Mouse (Mus musculus): ENCODE measurements around the gene Irf8. TPM values are rescaled to one million over a fixed set of nuclear protein-coding genes. Genes with fewer than 3 reads are reported as not detected.
A peak's percentile ranks its signal among the peaks of the same experiment; 100 is the strongest.

Irf8 gene
- polyA plus RNA-seq, 1 experiment from 2014 or later, result 31.8 TPM

DNA sequence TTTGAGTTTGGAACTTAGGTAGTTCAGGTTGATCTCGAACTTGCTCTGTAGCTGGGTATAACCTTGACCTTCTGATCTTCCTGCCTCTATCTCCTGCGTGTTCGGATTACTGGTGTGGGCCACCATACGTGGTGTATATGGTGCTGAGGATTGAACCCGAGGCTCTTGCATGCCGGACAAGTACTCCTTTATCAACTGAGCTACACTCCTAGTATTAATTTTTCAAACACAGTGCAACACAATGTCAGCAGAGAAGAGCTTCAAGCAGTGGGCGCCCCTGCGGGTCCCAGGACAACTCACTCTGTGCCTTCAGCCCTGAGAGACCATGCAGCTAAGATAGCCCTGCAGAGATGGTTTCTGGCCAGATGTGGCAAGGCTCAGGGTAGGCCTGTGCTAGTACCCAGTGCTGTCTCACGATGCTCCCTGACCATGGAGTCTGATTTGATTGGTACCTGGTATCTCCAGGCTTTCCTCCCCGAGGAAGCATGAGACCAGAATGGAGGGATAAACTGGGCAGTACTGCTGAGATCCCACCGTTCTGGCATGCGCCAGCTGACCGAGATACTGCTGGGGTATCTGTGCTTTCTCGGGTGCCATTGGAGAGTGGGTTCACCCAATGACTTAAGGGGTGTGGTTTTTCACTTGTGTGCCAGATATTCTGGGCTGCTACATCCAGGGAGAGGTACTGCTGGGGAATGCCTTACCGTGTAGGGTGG is 5.8 kb downstream of the Irf8 start:
- H3K27ac ChIP-seq (ENCODE audit: low read depth), result no peak overlapping the region

DNA sequence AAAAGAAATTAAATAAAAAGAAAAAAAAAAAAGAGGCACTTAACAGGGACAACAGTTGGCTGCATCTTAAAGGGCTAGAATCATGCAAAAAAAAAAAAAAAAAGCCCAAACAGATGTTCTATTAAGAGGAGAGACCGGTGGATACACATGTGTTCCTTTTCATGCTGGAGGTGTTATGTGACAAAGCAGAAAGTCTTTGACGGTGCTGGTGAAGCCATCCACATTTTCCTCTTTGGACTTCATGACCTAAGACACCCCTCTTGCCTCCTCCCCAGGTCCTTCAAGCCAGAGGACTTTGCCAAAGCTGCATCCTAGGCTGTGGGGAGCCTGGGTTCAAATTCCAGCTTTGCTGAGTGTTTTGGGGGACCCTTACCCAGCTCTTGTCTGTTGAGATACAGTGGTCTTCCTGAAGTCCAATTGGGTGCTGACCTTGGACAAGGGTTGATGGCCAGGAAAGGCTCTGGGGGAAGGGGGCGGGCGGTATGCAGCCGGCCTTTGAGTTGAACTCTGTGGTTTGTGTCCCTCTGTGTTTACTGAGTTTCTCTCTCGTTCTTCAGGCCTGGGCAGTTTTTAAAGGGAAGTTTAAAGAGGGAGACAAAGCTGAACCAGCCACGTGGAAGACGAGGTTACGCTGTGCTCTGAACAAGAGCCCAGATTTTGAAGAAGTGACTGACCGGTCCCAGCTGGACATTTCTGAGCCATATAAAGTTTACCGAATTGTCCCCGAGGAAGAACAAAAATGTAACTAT is 7.2 kb downstream of the Irf8 start:
- Histone ChIP-seq H3K27ac (ENCODE audit: low read depth) (peak overlapping the region; percentile 80), H3K4me3 (ENCODE audit: low read depth, low read length) (no peak overlapping the region), H3K4me1 (ENCODE audit: insufficient read depth) (peaks cover 17% of the 10 kb centered on the region), H3K9me3 (ENCODE audit: low read length) (no peaks in the 10 kb centered on the region), H3K9ac (replicated peaks) (no peak overlapping the region), H3K36me3 (replicated peaks; ENCODE audit: insufficient read depth, low read length) (peaks cover 13% of the 10 kb centered on the region), H3K4me2 (ENCODE audit: low read depth, low read length) (no peak overlapping the region), H3K27me3 (ENCODE audit: insufficient read depth, low read length) (no peaks in the 10 kb centered on the region)
- DNase-seq, result no peak
- ATAC-seq, result peak; percentile 38
- TF ChIP-seq EP300 (IDR thresholded peaks at IDR 0.05; ENCODE audit: low read depth) (no peak), CTCF (IDR thresholded peaks at IDR 0.05; ENCODE audit: low read depth) (no peak)
- 27% methylated on average over 12 of the region's 12 CpGs for WGBS (ENCODE audit: insufficient replicate concordance)

More for the DNA sequence above, 5.8 kb downstream of the Irf8 start:
- Histone ChIP-seq H3K4me3 (ENCODE audit: low read depth, low read length) (no peak overlapping the region), H3K9ac (replicated peaks) (no peak overlapping the region), H3K27me3 (ENCODE audit: insufficient read depth, low read length) (no peaks in the 10 kb centered on the region), H3K36me3 (replicated peaks; ENCODE audit: insufficient read depth, low read length) (peaks cover 8% of the 10 kb centered on the region), H3K9me3 (ENCODE audit: low read length) (no peaks in the 10 kb centered on the region), H3K4me1 (ENCODE audit: insufficient read depth) (peaks cover 17% of the 10 kb centered on the region), H3K4me2 (ENCODE audit: low read depth, low read length) (0 out of 2 replicates have a peak overlapping the region, but pooled peaks have one; percentile 9)
- ATAC-seq (no peak), DNase-seq (no peak)
- no peak for TF ChIP-seq EP300 (IDR thresholded peaks at IDR 0.05; ENCODE audit: low read depth)
- TF ChIP-seq CTCF (IDR thresholded peaks at IDR 0.05; ENCODE audit: low read depth), result no peak
- 71% methylated on average over 15 of the region's 15 CpGs for WGBS (ENCODE audit: insufficient replicate concordance)

DNA sequence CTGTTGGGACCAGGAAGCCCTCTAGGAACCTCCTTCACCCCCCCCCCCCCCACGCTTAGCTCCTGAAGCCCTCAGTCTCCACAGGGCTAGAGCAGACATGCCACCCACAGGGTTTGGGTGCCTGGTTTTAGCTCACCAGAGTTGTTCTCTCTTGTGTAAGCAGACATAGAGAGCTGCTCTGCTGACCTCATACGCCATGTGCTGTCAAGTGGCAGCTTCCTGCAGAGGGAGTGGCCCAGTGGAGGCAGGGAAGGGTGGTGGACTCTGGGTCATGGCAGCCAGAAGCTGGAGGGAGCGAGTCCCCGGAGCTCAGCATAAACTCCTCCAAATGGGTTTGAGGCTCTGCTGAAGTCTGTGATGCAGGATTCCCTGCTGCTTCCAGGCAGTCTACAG is 7.7 kb downstream of the Irf8 start:
- no peak for TF ChIP-seq CTCF (IDR thresholded peaks at IDR 0.05; ENCODE audit: low read depth)
- no peak for TF ChIP-seq EP300 (IDR thresholded peaks at IDR 0.05; ENCODE audit: low read depth)
- H3K27ac ChIP-seq (ENCODE audit: low read depth), result peak overlapping the region; percentile 80
- H3K9me3 ChIP-seq (ENCODE audit: low read length), result no peaks in the 10 kb centered on the region
- DNase-seq (peak; percentile 42), ATAC-seq (peak; percentile 73)
- no peak overlapping the region for H3K4me3 ChIP-seq (ENCODE audit: low read depth, low read length)
- H3K4me1 ChIP-seq (ENCODE audit: insufficient read depth), result peaks cover 17% of the 10 kb centered on the region
- 46% methylated on average over 4 of the region's 4 CpGs for WGBS (ENCODE audit: insufficient replicate concordance)
- no peak overlapping the region for H3K9ac ChIP-seq (replicated peaks)
- H3K27me3 ChIP-seq (ENCODE audit: insufficient read depth, low read length), result no peaks in the 10 kb centered on the region
- H3K36me3 ChIP-seq (replicated peaks; ENCODE audit: insufficient read depth, low read length), result peaks cover 13% of the 10 kb centered on the region
- H3K4me2 ChIP-seq (ENCODE audit: low read depth, low read length), result no peak overlapping the region

DNA sequence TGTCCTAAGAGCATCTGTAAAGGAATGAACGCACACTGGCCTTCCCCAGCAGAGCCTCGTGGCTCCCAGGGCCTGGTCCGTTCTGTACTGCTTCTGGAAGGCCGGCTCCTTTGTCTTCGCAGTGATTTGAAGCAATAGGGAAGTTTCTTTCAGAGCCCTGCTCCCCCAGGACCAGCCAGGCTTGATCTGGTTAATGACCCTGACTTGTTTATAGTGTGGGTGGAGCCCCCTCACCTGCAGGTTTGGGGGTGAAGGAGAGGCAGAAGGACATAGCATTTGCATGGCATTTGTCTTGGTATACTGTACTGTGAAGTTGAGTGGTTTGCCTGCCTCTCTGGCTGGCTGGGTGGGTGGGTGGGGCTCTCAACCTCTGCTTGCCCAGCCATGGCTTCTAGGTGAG is 8.3 kb downstream of the Irf8 start:
- H3K9ac ChIP-seq (replicated peaks), result no peak overlapping the region
- peaks cover 13% of the 10 kb centered on the region for H3K36me3 ChIP-seq (replicated peaks; ENCODE audit: insufficient read depth, low read length)
- 56% methylated on average over 5 of the region's 5 CpGs for WGBS (ENCODE audit: insufficient replicate concordance)
- peak overlapping the region; percentile 80 for H3K27ac ChIP-seq (ENCODE audit: low read depth)
- H3K4me3 ChIP-seq (ENCODE audit: low read depth, low read length), result no peak overlapping the region
- no peaks in the 10 kb centered on the region for H3K9me3 ChIP-seq (ENCODE audit: low read length)
- TF ChIP-seq EP300 (IDR thresholded peaks at IDR 0.05; ENCODE audit: low read depth) (no peak), CTCF (IDR thresholded peaks at IDR 0.05; ENCODE audit: low read depth) (no peak)
- H3K4me2 ChIP-seq (ENCODE audit: low read depth, low read length), result no peak overlapping the region
- DNase-seq (no peak), ATAC-seq (no peak)
- H3K27me3 ChIP-seq (ENCODE audit: insufficient read depth, low read length), result no peaks in the 10 kb centered on the region
- H3K4me1 ChIP-seq (ENCODE audit: insufficient read depth), result peaks cover 15% of the 10 kb centered on the region

DNA sequence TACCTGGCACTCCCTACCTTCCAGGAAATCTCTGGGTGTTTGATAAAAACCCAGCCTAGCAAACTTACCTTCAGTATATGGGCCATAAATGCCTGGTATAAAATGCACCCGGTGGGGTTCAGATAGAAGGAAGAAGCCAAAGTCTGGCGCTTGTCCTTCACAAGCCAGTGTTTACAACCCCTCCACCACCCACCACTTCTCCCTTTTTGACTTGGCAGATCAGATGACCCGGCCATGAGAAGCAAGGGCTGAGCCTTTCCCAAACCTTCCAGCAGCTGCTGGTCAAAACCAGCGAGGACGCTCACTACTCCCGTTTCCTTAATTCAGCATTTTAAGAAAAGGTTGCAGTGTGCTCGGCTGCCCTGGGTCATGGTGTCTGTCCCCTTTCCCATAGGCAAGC is 9.1 kb downstream of the Irf8 start:
- H3K36me3 ChIP-seq (replicated peaks; ENCODE audit: insufficient read depth, low read length), result peaks cover 10% of the 10 kb centered on the region
- DNase-seq (no peak), ATAC-seq (no peak)
- H3K4me3 ChIP-seq (ENCODE audit: low read depth, low read length), result no peak overlapping the region
- TF ChIP-seq EP300 (IDR thresholded peaks at IDR 0.05; ENCODE audit: low read depth) (no peak), CTCF (IDR thresholded peaks at IDR 0.05; ENCODE audit: low read depth) (no peak)
- H3K27me3 ChIP-seq (ENCODE audit: insufficient read depth, low read length), result no peaks in the 10 kb centered on the region
- H3K9me3 ChIP-seq (ENCODE audit: low read length), result no peaks in the 10 kb centered on the region
- peaks cover 15% of the 10 kb centered on the region for H3K4me1 ChIP-seq (ENCODE audit: insufficient read depth)
- WGBS (ENCODE audit: insufficient replicate concordance), result 42% methylated on average over 7 of the region's 7 CpGs
- no peak overlapping the region for H3K9ac ChIP-seq (replicated peaks)
- H3K4me2 ChIP-seq (ENCODE audit: low read depth, low read length), result no peak overlapping the region
- H3K27ac ChIP-seq (ENCODE audit: low read depth), result peak overlapping the region; percentile 79

DNA sequence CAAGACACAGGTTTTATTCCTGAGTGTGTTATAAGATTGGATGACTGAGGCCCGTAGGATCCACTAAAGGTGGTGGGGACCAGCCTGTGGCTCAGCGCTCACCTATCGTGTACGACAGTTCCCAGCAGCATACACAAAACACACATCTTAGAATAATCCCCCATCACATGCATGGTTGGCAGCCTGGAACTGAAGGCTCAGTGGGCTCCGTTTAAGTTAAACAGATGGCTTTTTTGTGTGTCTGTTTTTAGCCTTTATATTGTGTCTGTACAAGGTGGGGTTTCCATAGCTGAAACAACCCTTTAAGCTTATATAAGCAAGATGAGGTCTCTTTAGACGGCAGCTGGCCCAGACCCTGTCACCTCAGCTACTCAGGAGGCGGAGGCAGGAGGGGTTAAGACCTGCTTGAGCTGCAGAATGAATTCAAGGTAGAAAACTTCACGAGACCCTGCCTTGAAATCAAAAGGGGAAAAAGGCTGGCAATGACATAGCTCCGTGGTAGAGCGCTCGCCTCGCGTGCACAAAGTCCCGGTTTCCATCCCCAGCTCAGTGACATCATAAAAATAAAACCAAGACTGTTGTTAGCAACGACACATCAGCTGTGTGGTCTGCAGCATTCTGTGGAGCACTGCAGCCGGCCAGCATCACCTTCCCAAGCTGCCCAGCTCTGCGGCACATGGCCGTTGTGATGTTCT is 10.0 kb downstream of the Irf8 start:
- no peaks in the 10 kb centered on the region for H3K27me3 ChIP-seq (ENCODE audit: insufficient read depth, low read length)
- H3K36me3 ChIP-seq (replicated peaks; ENCODE audit: insufficient read depth, low read length), result peaks cover 9% of the 10 kb centered on the region
- H3K4me3 ChIP-seq (ENCODE audit: low read depth, low read length), result no peak overlapping the region
- H3K4me2 ChIP-seq (ENCODE audit: low read depth, low read length), result no peak overlapping the region
- no peaks in the 10 kb centered on the region for H3K9me3 ChIP-seq (ENCODE audit: low read length)
- 77% methylated on average over 18 of the region's 18 CpGs for WGBS (ENCODE audit: insufficient replicate concordance)
- ATAC-seq (no peak), DNase-seq (no peak)
- H3K9ac ChIP-seq (replicated peaks), result no peak overlapping the region
- TF ChIP-seq EP300 (IDR thresholded peaks at IDR 0.05; ENCODE audit: low read depth) (no peak), CTCF (IDR thresholded peaks at IDR 0.05; ENCODE audit: low read depth) (no peak)
- H3K27ac ChIP-seq (ENCODE audit: low read depth), result peak overlapping the region; percentile 79
- peaks cover 15% of the 10 kb centered on the region for H3K4me1 ChIP-seq (ENCODE audit: insufficient read depth)
